Mouse (Mus musculus) CH12.LX (cell line): ENCODE data around the gene Prr14. TPM values are rescaled to one million over a fixed set of nuclear protein-coding genes. Genes with fewer than 3 reads are reported as not detected.

Experiments used
- DNase-seq: peaks from one replicate; pipeline ENCODE4 v3.0.0-alpha.2; 2013; ENCODE audit errors: extremely low read depth
- H3K27ac ChIP-seq: 2 replicates; pipeline ENCODE4 v1.5.1; 2012; ENCODE audit warnings: low read depth, mild to moderate bottlenecking, control low read depth, moderate library complexity; ENCODE audit not compliant: insufficient read depth
- H3K27me3 ChIP-seq: replicated peaks from 2 replicates; pipeline ENCODE3; 2012; ENCODE audit warnings: inconsistent platforms
- H3K36me3 ChIP-seq, 2 experiments: replicated peaks in 1 of 2; 2 replicates each; pipeline versions ENCODE3 to v1.6.1; 2012; ENCODE audit warnings: inconsistent platforms in 1 of 2, low read length in 1 of 2, mild to moderate bottlenecking in 1 of 2, mixed read lengths in 1 of 2, moderate library complexity in 1 of 2; ENCODE audit not compliant: control insufficient read depth in 1 of 2, insufficient read depth in 1 of 2
- H3K4me1 ChIP-seq, 2 experiments: 2 replicates each; pipeline ENCODE4 v1.6.1; 2012; ENCODE audit warnings: inconsistent platforms in 1 of 2, moderate library complexity in 1 of 2; ENCODE audit not compliant: insufficient read depth in 2 of 2, control insufficient read depth in 1 of 2
- H3K4me2 ChIP-seq: 2 replicates; pipeline ENCODE4 v1.6.1; 2012; ENCODE audit warnings: low read depth, mild to moderate bottlenecking, control low read depth; ENCODE audit not compliant: poor library complexity, insufficient read depth, severe bottlenecking
- H3K4me3 ChIP-seq, 3 experiments: fragments of 150-350 bp in 1 of 3; sonication (generic) in 1 of 3; replicated peaks in 1 of 3; 2 replicates each; pipeline versions ENCODE3 to v1.5.1; 2011 to 2012; ENCODE audit warnings: low read depth in 2 of 3, low read length in 2 of 3, mild to moderate bottlenecking in 2 of 3, moderate library complexity in 2 of 3, control low read depth in 1 of 3, improper control_type of control experiment in 1 of 3, inconsistent platforms in 1 of 3, mixed read lengths in 1 of 3; ENCODE audit not compliant: poor library complexity in 1 of 3
- H3K79me2 ChIP-seq: replicated peaks from 2 replicates; pipeline ENCODE4 v1.6.1; 2012; ENCODE audit warnings: mild to moderate bottlenecking, moderate library complexity; ENCODE audit not compliant: control insufficient read depth, poor library complexity, insufficient read depth, severe bottlenecking; ENCODE audit errors: extremely low read depth
- H3K9ac ChIP-seq: 2 replicates; pipeline ENCODE4 v1.6.1; 2012; ENCODE audit warnings: low read depth, mild to moderate bottlenecking, control low read depth, moderate library complexity; ENCODE audit not compliant: insufficient read depth
- H3K9me3 ChIP-seq: replicated peaks from 2 replicates; pipeline ENCODE3; 2012; ENCODE audit warnings: low read length, inconsistent platforms, mixed read lengths
- BHLHE40 ChIP-seq: IDR thresholded peaks from 2 replicates; pipeline ENCODE4 v1.6.1; 2011; ENCODE audit warnings: mild to moderate bottlenecking, low read depth, low read length, improper control_type of control experiment
- CHD1 ChIP-seq: IDR thresholded peaks from 2 replicates; pipeline ENCODE4 v1.6.1; 2012; ENCODE audit warnings: low read depth, low read length, improper control_type of control experiment, inconsistent platforms
- CHD2 ChIP-seq: IDR thresholded peaks from 2 replicates; pipeline ENCODE4 v1.6.1; 2011; ENCODE audit warnings: low read length, improper control_type of control experiment
- CTCF ChIP-seq, 2 experiments: IDR thresholded peaks in 1 of 2; conservative IDR thresholded peaks in 1 of 2; 2 replicates each; pipeline ENCODE4 v1.5.1; 2011 to 2012; ENCODE audit warnings: low read depth in 2 of 2, low read length in 2 of 2, improper control_type of control experiment in 1 of 2, inconsistent platforms in 1 of 2, mild to moderate bottlenecking in 1 of 2, moderate library complexity in 1 of 2
- E2F4 ChIP-seq: IDR thresholded peaks from 2 replicates; pipeline ENCODE4 v1.6.1; 2011; ENCODE audit warnings: low read depth, low read length, improper control_type of control experiment; ENCODE audit not compliant: insufficient replicate concordance
- ELF1 ChIP-seq: IDR thresholded peaks from 2 replicates; pipeline ENCODE4 v1.6.1; 2014; ENCODE audit warnings: low read depth, mild to moderate bottlenecking, inconsistent platforms, low read length, improper control_type of control experiment
- EP300 ChIP-seq: IDR thresholded peaks from 2 replicates; pipeline ENCODE4 v1.6.1; 2011; ENCODE audit warnings: low read length, improper control_type of control experiment
- ETS1 ChIP-seq: conservative IDR thresholded peaks from 2 replicates; pipeline ENCODE4 v1.6.1; 2012; ENCODE audit warnings: low read depth, mild to moderate bottlenecking, inconsistent platforms, low read length, improper control_type of control experiment, moderate library complexity
- GABPA ChIP-seq: IDR thresholded peaks from 2 replicates; pipeline ENCODE4 v1.6.1; 2012; ENCODE audit warnings: low read depth, low read length, improper control_type of control experiment, inconsistent platforms; ENCODE audit not compliant: insufficient replicate concordance
- HCFC1 ChIP-seq: IDR thresholded peaks from 2 replicates; pipeline ENCODE4 v1.6.1; 2012; ENCODE audit warnings: low read depth, mild to moderate bottlenecking, inconsistent platforms, low read length, improper control_type of control experiment
- IRF4 ChIP-seq: IDR thresholded peaks from 2 replicates; pipeline ENCODE4 v1.6.1; 2014; ENCODE audit warnings: low read depth, mild to moderate bottlenecking, inconsistent platforms, low read length, improper control_type of control experiment
- JUN ChIP-seq: IDR thresholded peaks from 2 replicates; pipeline ENCODE4 v1.6.1; 2011; ENCODE audit warnings: low read depth, mild to moderate bottlenecking, low read length, improper control_type of control experiment, moderate library complexity; ENCODE audit not compliant: insufficient read depth
- JUND ChIP-seq: conservative IDR thresholded peaks from 2 replicates; pipeline ENCODE4 v1.6.1; 2011; ENCODE audit warnings: low read depth, low read length, improper control_type of control experiment
- KAT2A ChIP-seq: IDR thresholded peaks from 2 replicates; pipeline ENCODE4 v1.6.1; 2012; ENCODE audit warnings: low read length, improper control_type of control experiment, inconsistent platforms; ENCODE audit not compliant: insufficient replicate concordance
- MAX ChIP-seq: IDR thresholded peaks from 2 replicates; pipeline ENCODE4 v1.6.1; 2011; ENCODE audit warnings: low read length, improper control_type of control experiment
- MEF2A ChIP-seq: IDR thresholded peaks from 2 replicates; pipeline ENCODE4 v1.6.1; 2014; ENCODE audit warnings: low read depth, mild to moderate bottlenecking, inconsistent platforms, low read length, improper control_type of control experiment, borderline replicate concordance
- MXI1 ChIP-seq: IDR thresholded peaks from 2 replicates; pipeline ENCODE4 v1.6.1; 2011; ENCODE audit warnings: mild to moderate bottlenecking, low read depth, low read length, improper control_type of control experiment
- MYC ChIP-seq: IDR thresholded peaks from 2 replicates; pipeline ENCODE4 v1.6.1; 2011; ENCODE audit warnings: low read depth, mild to moderate bottlenecking, improper control_type of control experiment, low read length
- NELFE ChIP-seq: IDR thresholded peaks from 2 replicates; pipeline ENCODE4 v1.6.1; 2011; ENCODE audit warnings: low read depth, low read length, improper control_type of control experiment
- NRF1 ChIP-seq: IDR thresholded peaks from 2 replicates; pipeline ENCODE4 v1.6.1; 2014; ENCODE audit warnings: low read depth, mild to moderate bottlenecking, inconsistent platforms, low read length, improper control_type of control experiment, moderate library complexity
- PAX5 ChIP-seq: IDR thresholded peaks from 2 replicates; pipeline ENCODE4 v1.6.1; 2012; ENCODE audit warnings: low read length, inconsistent platforms, mixed read lengths
- POLR2A ChIP-seq: IDR thresholded peaks from 2 replicates; pipeline ENCODE4 v1.6.1; 2011; ENCODE audit warnings: low read depth, mild to moderate bottlenecking, improper control_type of control experiment, low read length
- POLR2AphosphoS2 ChIP-seq: IDR thresholded peaks from 2 replicates; pipeline ENCODE4 v1.6.1; 2011; ENCODE audit warnings: low read depth, low read length, improper control_type of control experiment
- RCOR1 ChIP-seq: conservative IDR thresholded peaks from 2 replicates; pipeline ENCODE4 v1.6.1; 2012; ENCODE audit warnings: low read depth, mild to moderate bottlenecking, inconsistent platforms, low read length, improper control_type of control experiment
- SIN3A ChIP-seq: IDR thresholded peaks from 2 replicates; pipeline ENCODE4 v1.6.1; 2012; ENCODE audit warnings: low read length, improper control_type of control experiment, inconsistent platforms
- SMC3 ChIP-seq: IDR thresholded peaks from 2 replicates; pipeline ENCODE4 v1.6.1; 2011; ENCODE audit warnings: low read depth, low read length, improper control_type of control experiment
- TBP ChIP-seq: conservative IDR thresholded peaks from 2 replicates; pipeline ENCODE4 v1.6.1; 2011; ENCODE audit warnings: low read depth, low read length, improper control_type of control experiment
- TCF12 ChIP-seq: IDR thresholded peaks from 2 replicates; pipeline ENCODE4 v1.6.1; 2014; ENCODE audit warnings: low read depth, mild to moderate bottlenecking, inconsistent platforms, low read length, improper control_type of control experiment
- UBTF ChIP-seq: IDR thresholded peaks from 2 replicates; pipeline ENCODE4 v1.6.1; 2012; ENCODE audit warnings: low read depth, mild to moderate bottlenecking, inconsistent platforms, low read length, improper control_type of control experiment, moderate library complexity
- USF1 ChIP-seq: IDR thresholded peaks from 2 replicates; pipeline ENCODE4 v1.6.1; 2014; ENCODE audit warnings: low read depth, mild to moderate bottlenecking, inconsistent platforms, low read length, improper control_type of control experiment
- USF2 ChIP-seq: conservative IDR thresholded peaks from 2 replicates; pipeline ENCODE4 v1.6.1; 2011; ENCODE audit warnings: low read depth, low read length, improper control_type of control experiment
- ZNF384 ChIP-seq: IDR thresholded peaks from 2 replicates; pipeline ENCODE4 v1.6.1; 2012; ENCODE audit warnings: low read depth, low read length, improper control_type of control experiment, inconsistent platforms
- dilution Hi-C: fragments of 300-500 bp; cut with MboI; formaldehyde crosslinking; loops from 2 replicates; pipeline ENCODE4 v1.14.3; 2020; ENCODE audit warnings: low sequenced_read_pairs; ENCODE audit not compliant: extremely low pct_unique_long_range_greater_than_20kb, extremely low pct_ligation_motif_present
- in situ Hi-C: fragments of 300-500 bp; cut with MboI; formaldehyde crosslinking; loops from 3 replicates; pipeline ENCODE4 v1.14.3; 2019; ENCODE audit warnings: low sequenced_read_pairs, low pct_ligation_motif_present, low pct_unique_long_range_greater_than_20kb, mixed read lengths
- polyA plus RNA-seq: library from polyadenylated mRNA; unstranded; fragments of >175 nt; gene quantifications from 2 replicates; pipeline ENCODE4 v1.2.1, GENCODE M21; 2012; ENCODE audit warnings: low read depth; ENCODE audit not compliant: insufficient read length
- total RNA-seq, 2 experiments: library from RNA; depleted of rRNA; stranded (reverse); fragments of 300-350 nt in 1 of 2; fragments of >200 nt in 1 of 2; gene quantifications; 2 replicates each; pipeline ENCODE4 v1.2.3; 2012 to 2014

The Prr14 gene
- total and polyA plus RNA-seq, 3 experiments = 7.6 to 31.3 (median 10.4) TPM

DNA sequence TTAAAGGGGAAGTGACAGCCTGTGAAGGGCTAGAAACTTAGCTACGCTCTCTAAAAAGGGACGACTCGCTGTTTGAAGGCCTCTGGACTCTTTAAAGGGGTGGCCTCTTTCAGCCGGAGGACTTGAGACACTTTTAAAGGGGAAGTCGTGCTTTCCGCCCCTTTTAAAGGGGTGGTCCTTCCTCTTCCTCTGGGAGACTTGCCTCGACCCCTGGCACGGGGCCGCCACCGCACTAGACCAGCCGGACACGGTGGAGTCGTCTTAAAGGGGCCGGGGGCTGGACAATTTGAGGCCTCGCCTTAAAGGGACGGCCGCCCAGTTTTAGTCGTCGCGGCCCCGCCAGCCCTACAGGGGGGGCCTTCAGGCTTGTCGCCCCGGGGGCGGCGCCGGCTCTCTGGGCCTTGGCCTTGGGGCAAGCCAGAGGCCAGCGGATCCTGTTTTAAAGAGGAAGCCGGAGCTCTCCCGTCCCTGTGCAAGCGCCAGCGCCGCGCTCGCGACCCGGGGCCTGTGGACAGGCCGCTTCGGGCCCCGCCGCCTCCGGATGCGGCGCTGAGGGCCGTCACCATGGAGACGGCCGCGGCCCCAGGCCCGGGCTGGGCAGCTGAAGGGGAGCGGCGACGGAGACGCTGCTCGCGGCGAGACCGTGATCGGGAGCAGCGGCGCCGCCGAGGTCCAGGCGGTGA, 19.4 kb downstream of the Prr14 start, which contains the start of gene Fbrs:
TSS of gene Fbrs (plus strand) at position 565 of the 683 bp plus-strand sequence.
- Histone ChIP-seq H3K36me3 (peaks cover 35 to 62% of the 10 kb centered on the region in 2 experiments), H3K4me3 (peak within 1 kb of the TSS; percentile 80 to 98 (median 97)), H3K9me3 (no peaks in the 10 kb centered on the region), H3K4me1 (peaks cover 8 to 34% of the 10 kb centered on the region in 2 experiments), H3K27me3 (no peaks in the 10 kb centered on the region), H3K79me2 (peaks cover 42% of the 10 kb centered on the region), H3K27ac (peak within 1 kb of the TSS; percentile 88), H3K4me2 (peak within 1 kb of the TSS; percentile 87), H3K9ac (peak within 1 kb of the TSS; percentile 98)
- dilution Hi-C loops = no loop called here
- peak; percentile 94 for DNase-seq
- in situ Hi-C loops = loop anchor here (5.0 kb wide), 1 partner anchor 116 kb away; no protein-coding TSS in a partner anchor
- no peak for TF ChIP-seq GABPA
- TF ChIP-seq SIN3A = peak; percentile 13; the same call in 1 of the 2 replicates
- TF ChIP-seq CTCF (conservative IDR thresholded peaks at IDR 0.05 in 1 of 2, IDR thresholded peaks at IDR 0.05 in 1 of 2; ENCODE audit: low read depth in 2 of 2, low read length in 2 of 2) = no peak
- TF ChIP-seq MEF2A = no peak
- TF ChIP-seq KAT2A = no peak
- no peak for TF ChIP-seq JUND
- no peak; the same call in 1 of the 2 replicates for TF ChIP-seq HCFC1
- peak; percentile 28; the same call in 1 of the 2 replicates for TF ChIP-seq BHLHE40
- TF ChIP-seq MAX = no peak
- no peak for TF ChIP-seq E2F4
- no peak for TF ChIP-seq CHD1
- TF ChIP-seq POLR2A = peak; percentile 65
- peak; percentile 37; the same call in 1 of the 2 replicates for TF ChIP-seq NELFE
- peak; percentile 19; the same call in 1 of the 2 replicates for TF ChIP-seq TCF12
- peak; percentile 75 for TF ChIP-seq TBP
- TF ChIP-seq ZNF384 = no peak
- no peak for TF ChIP-seq JUN
- no peak for TF ChIP-seq MYC
- no peak for TF ChIP-seq RCOR1
- TF ChIP-seq USF2 = 0 out of 2 replicates have a peak, but pooled peaks have one; percentile 29
- TF ChIP-seq UBTF = peak; percentile 42; the same call in 1 of the 2 replicates
- no peak for TF ChIP-seq PAX5
- TF ChIP-seq NRF1 = no peak
- TF ChIP-seq EP300 = no peak
- TF ChIP-seq MXI1 = peak; percentile 61
- TF ChIP-seq IRF4 = no peak
- TF ChIP-seq SMC3 = no peak
- no peak for TF ChIP-seq ETS1
- TF ChIP-seq POLR2AphosphoS2 = no peak
- TF ChIP-seq CHD2 = no peak
- TF ChIP-seq USF1 = no peak
- TF ChIP-seq ELF1 = no peak
